Mouse (Mus musculus): Measurements from ENCODE around the gene Dusp3. TPM values are rescaled to one million over a fixed set of nuclear protein-coding genes. Genes with fewer than 3 reads are reported as not detected.

Gene Dusp3
- total and polyA plus RNA-seq, 2 experiments from 2014 or later: 36.3 to 44.1 TPM

DNA sequence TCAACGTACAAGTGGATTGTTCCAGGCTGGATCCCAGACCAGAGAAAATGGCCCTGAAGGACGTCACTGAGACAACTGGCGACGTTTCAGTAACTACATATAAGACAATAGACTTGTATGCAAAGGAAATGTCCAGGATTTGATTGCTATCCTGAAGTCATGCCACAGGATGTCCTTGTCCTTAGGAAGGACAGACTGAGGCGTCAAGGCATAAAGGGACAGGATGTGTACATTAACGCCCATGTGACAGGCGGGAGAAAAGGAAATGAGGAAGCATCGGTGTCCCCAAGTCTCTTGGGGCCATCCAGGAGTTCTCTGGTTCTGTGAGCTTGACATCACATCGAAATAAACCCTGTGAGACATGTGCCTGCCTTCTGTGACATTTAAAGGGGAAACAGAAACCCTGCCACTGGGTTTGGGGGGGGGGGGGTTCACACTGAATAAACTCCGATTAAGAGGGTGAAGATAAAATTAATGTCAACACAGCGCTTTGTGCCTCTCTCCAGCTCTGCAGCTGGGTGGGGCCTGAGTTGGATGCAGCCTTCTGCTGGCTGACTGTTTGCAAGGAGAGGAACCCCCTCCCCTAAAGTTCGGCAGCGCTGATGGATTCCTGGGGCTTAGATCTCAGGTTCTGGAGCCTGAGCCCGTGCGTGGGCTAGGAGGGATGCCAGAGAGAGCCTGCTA is 22.3 kb upstream of the Dusp3 start:
- no peak overlapping the region for H3K4me3 ChIP-seq (ENCODE audit: low read depth, low read length)
- H3K4me2 ChIP-seq (ENCODE audit: low read depth, low read length, poor library complexity, severe bottlenecking): no peak overlapping the region
- no peaks in the 10 kb centered on the region for H3K9me3 ChIP-seq (ENCODE audit: low read length)
- no peaks in the 10 kb centered on the region for H3K4me1 ChIP-seq (ENCODE audit: insufficient read depth, low read length)
- TF ChIP-seq CTCF (IDR thresholded peaks at IDR 0.05): no peak
- no peak for ATAC-seq (ENCODE audit: low FRiP score)
- no peak for DNase-seq (ENCODE audit: low spot score)
- no peak overlapping the region for H3K9ac ChIP-seq (replicated peaks; ENCODE audit: low read length, poor library complexity, severe bottlenecking)
- H3K27ac ChIP-seq (ENCODE audit: low read depth, low read length): no peak overlapping the region
- WGBS: 81% methylated on average over 15 of the region's 15 CpGs
- H3K36me3 ChIP-seq (ENCODE audit: insufficient read depth, low read length): peaks cover 50% of the 10 kb centered on the region
- H3K27me3 ChIP-seq (ENCODE audit: insufficient read depth, low read length): no peaks in the 10 kb centered on the region

DNA sequence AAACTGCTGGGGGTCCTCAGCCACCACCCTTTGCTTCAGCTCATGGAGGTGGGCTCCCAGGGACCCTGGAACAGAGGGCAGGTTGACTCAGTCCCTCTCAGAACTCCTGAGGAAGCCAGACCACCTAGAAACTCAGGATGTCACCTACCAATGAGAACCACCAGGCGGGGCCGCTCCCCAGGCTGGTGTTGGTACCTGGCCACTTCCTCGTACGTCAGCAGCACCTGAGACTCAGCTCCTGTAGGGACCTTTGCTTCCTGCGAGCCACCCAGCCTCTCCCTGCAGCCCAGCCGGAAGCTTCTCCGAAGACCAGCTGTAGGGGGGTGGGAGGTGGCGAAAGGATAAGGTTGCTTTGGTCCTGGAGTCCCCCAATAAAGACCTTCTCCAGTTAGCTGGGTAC is 21.6 kb upstream of the Dusp3 start:
- Histone ChIP-seq H3K36me3 (ENCODE audit: insufficient read depth, low read length) (peaks cover 45% of the 10 kb centered on the region), H3K4me2 (ENCODE audit: low read depth, low read length, poor library complexity, severe bottlenecking) (no peak overlapping the region), H3K9me3 (ENCODE audit: low read length) (no peaks in the 10 kb centered on the region), H3K27me3 (ENCODE audit: insufficient read depth, low read length) (no peaks in the 10 kb centered on the region), H3K4me3 (ENCODE audit: low read depth, low read length) (no peak overlapping the region), H3K9ac (replicated peaks; ENCODE audit: low read length, poor library complexity, severe bottlenecking) (no peak overlapping the region), H3K4me1 (ENCODE audit: insufficient read depth, low read length) (no peaks in the 10 kb centered on the region), H3K27ac (ENCODE audit: low read depth, low read length) (no peak overlapping the region)
- TF ChIP-seq CTCF (IDR thresholded peaks at IDR 0.05): no peak
- ATAC-seq (ENCODE audit: low FRiP score) (no peak), DNase-seq (ENCODE audit: low spot score) (no peak)
- 94% methylated on average over 8 of the region's 8 CpGs for WGBS

DNA sequence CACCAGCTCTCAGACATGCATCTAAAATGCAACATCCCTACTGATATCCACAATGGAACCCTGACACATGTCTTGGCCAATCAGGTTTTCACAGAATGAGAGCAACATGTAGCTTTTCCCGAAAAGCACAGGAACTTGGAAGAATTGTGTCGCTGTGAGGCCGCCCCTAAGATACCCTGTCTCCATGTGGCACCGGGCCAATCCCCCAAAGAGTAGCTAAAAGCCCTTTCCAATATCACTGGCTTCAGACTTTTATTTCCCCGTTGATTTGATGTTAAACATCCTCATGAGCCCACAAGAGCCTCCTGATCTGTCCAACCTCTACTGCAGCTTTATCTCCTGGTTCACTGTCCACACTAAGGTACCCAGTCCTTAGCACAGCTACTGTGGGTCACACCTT is 19.9 kb upstream of the Dusp3 start:
- Histone ChIP-seq H3K9me3 (ENCODE audit: low read length) (no peaks in the 10 kb centered on the region), H3K36me3 (ENCODE audit: insufficient read depth, low read length) (peaks cover 32% of the 10 kb centered on the region), H3K27me3 (ENCODE audit: insufficient read depth, low read length) (no peaks in the 10 kb centered on the region), H3K27ac (ENCODE audit: low read depth, low read length) (no peak overlapping the region), H3K4me2 (ENCODE audit: low read depth, low read length, poor library complexity, severe bottlenecking) (no peak overlapping the region), H3K4me1 (ENCODE audit: insufficient read depth, low read length) (no peaks in the 10 kb centered on the region), H3K4me3 (ENCODE audit: low read depth, low read length) (no peak overlapping the region), H3K9ac (replicated peaks; ENCODE audit: low read length, poor library complexity, severe bottlenecking) (no peak overlapping the region)
- ATAC-seq (ENCODE audit: low FRiP score) (no peak), DNase-seq (ENCODE audit: low spot score) (no peak)
- no peak for TF ChIP-seq CTCF (IDR thresholded peaks at IDR 0.05)
- WGBS: 52% methylated on average over 5 of the region's 5 CpGs

DNA sequence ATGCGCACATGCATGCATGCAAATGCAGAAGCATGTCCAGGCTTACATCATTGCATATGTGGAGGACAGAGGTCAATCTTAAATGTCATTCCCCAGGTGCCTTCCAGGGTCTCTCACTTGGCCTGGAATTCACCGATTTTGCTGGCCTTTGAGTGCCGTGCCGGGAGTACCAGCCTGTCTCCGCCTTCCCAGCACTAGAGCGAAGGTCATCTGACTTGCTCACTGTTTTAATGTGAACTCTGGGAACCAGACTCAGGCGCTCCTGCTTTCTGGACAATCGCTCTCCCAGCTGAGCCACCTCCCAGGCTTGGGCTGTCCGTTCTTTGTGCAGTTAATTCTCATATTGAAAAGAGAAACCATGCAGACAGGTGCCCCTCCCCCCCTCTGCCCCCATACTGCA is 19.5 kb upstream of the Dusp3 start:
- Histone ChIP-seq H3K4me2 (ENCODE audit: low read depth, low read length, poor library complexity, severe bottlenecking) (no peak overlapping the region), H3K9me3 (ENCODE audit: low read length) (no peaks in the 10 kb centered on the region), H3K4me1 (ENCODE audit: insufficient read depth, low read length) (no peaks in the 10 kb centered on the region), H3K4me3 (ENCODE audit: low read depth, low read length) (no peak overlapping the region), H3K36me3 (ENCODE audit: insufficient read depth, low read length) (peaks cover 36% of the 10 kb centered on the region), H3K27me3 (ENCODE audit: insufficient read depth, low read length) (no peaks in the 10 kb centered on the region), H3K27ac (ENCODE audit: low read depth, low read length) (no peak overlapping the region), H3K9ac (replicated peaks; ENCODE audit: low read length, poor library complexity, severe bottlenecking) (no peak overlapping the region)
- no peak for TF ChIP-seq CTCF (IDR thresholded peaks at IDR 0.05)
- DNase-seq (ENCODE audit: low spot score) (no peak), ATAC-seq (ENCODE audit: low FRiP score) (no peak)
- 53% methylated on average over 9 of the region's 9 CpGs for WGBS

DNA sequence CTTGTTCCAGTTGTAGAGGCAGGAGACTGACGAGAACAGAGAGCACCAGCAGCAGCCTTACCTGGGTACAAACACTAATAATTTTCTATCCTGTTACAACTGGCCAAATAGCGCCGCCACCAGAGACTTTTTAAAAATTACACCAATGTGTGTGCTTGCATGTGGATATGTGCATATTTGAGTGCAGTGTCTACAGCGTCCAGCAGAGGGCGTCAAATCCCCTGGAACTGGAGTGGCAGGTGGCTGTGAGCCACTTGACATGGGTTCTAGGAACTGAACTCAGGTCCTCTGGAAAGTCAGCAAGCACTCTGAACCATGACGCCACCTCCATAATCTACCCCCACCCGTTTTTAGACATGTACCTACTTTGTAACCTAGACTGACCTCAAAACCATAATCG is 17.4 kb upstream of the Dusp3 start:
- no peaks in the 10 kb centered on the region for H3K27me3 ChIP-seq (ENCODE audit: insufficient read depth, low read length)
- no peaks in the 10 kb centered on the region for H3K4me1 ChIP-seq (ENCODE audit: insufficient read depth, low read length)
- no peaks in the 10 kb centered on the region for H3K9me3 ChIP-seq (ENCODE audit: low read length)
- H3K4me2 ChIP-seq (ENCODE audit: low read depth, low read length, poor library complexity, severe bottlenecking): no peak overlapping the region
- H3K27ac ChIP-seq (ENCODE audit: low read depth, low read length): no peak overlapping the region
- no peak for ATAC-seq (ENCODE audit: low FRiP score)
- TF ChIP-seq CTCF (IDR thresholded peaks at IDR 0.05): peak; percentile 61
- 91% methylated on average over 8 of the region's 8 CpGs for WGBS
- DNase-seq (ENCODE audit: low spot score): no peak
- H3K9ac ChIP-seq (replicated peaks; ENCODE audit: low read length, poor library complexity, severe bottlenecking): no peak overlapping the region
- no peak overlapping the region for H3K4me3 ChIP-seq (ENCODE audit: low read depth, low read length)
- H3K36me3 ChIP-seq (ENCODE audit: insufficient read depth, low read length): peaks cover 35% of the 10 kb centered on the region

DNA sequence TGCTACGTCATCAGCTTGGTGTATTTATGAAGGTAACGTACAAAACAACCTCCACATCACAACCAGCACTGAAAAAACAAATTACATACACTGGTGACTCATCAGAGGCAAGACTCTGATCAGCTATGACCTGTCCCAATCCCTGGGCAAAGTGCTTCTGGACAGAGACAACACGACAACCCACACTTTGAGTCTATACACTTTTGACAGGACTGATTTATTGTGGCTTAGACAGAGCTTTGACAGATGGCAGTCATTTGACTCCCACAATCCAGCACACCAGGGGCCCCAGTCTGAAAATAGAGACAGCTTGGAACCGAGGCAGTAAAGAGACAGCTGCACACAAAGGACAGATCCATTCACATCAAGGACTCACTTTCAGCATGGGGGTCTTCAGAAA is 12.7 kb upstream of the Dusp3 start:
- WGBS: 57% methylated on average over 4 of the region's 4 CpGs
- DNase-seq (ENCODE audit: low spot score): no peak
- no peaks in the 10 kb centered on the region for H3K27me3 ChIP-seq (ENCODE audit: insufficient read depth, low read length)
- H3K4me2 ChIP-seq (ENCODE audit: low read depth, low read length, poor library complexity, severe bottlenecking): no peak overlapping the region
- no peak for ATAC-seq (ENCODE audit: low FRiP score)
- no peak for TF ChIP-seq CTCF (IDR thresholded peaks at IDR 0.05)
- no peak overlapping the region for H3K9ac ChIP-seq (replicated peaks; ENCODE audit: low read length, poor library complexity, severe bottlenecking)
- no peak overlapping the region for H3K27ac ChIP-seq (ENCODE audit: low read depth, low read length)
- peaks cover 15% of the 10 kb centered on the region for H3K36me3 ChIP-seq (ENCODE audit: insufficient read depth, low read length)
- no peaks in the 10 kb centered on the region for H3K4me1 ChIP-seq (ENCODE audit: insufficient read depth, low read length)
- no peak overlapping the region for H3K4me3 ChIP-seq (ENCODE audit: low read depth, low read length)
- no peaks in the 10 kb centered on the region for H3K9me3 ChIP-seq (ENCODE audit: low read length)

Measured in midbrain, postnatal 0 days (tissue).